Mouse (Mus musculus) urinary bladder, adult 18-20 months (tissue): ENCODE measurements around the gene Fam181b.

Experiments used
- DNase-seq, 2 experiments: peaks; one replicate each; pipeline ENCODE4 v3.0.0; 2022; ENCODE audit warnings: low spot score in 2 of 2, mixed read lengths in 2 of 2

Fam181b gene

DNA sequence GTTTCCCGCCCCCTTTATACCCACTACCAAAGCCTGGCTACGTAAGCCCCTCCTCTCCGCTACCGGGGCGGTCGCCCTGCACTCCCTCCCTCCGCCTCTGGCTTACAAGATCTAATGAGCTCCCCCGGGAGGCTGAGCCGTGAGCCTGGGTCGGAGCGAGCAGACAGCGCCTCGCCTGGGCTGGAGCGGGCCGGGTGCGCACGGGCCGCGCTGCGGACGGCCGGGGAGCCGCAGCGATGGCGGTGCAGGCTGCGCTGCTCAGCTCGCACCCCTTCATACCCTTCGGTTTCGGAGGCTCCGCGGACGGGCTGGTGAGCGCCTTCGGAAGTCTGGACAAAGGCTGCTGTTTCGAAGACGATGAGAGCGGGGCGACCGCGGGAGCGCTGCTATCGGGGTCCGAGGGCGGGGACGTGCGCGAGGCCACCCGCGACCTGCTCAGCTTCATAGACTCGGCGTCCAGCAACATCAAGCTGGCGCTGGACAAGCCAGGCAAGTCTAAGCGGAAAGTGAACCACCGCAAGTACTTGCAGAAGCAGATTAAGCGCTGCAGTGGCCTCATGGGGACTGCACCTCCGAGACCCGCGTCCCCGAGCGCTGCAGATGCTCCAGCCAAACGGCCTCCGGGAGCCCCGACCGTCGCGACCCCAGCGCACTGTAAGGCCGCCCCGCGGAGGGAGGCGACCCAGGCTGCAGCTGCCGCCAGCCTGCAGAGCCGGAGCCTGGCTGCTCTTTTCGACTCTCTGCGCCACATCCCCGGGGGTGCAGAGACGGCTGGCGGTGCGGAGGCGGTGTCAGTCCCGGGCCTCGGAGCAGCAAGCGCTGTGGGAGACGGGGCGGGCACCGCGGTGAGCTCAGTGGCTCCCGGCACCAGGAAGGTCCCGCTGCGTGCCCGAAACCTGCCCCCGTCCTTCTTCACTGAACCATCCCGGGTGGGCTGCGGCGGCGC is at the start of gene Fam181b:
Gene Fam181b (plus strand): TSS at position 81 of the 946 bp plus-strand sequence.
- DNase-seq = peak; percentile 25 to 43

DNA sequence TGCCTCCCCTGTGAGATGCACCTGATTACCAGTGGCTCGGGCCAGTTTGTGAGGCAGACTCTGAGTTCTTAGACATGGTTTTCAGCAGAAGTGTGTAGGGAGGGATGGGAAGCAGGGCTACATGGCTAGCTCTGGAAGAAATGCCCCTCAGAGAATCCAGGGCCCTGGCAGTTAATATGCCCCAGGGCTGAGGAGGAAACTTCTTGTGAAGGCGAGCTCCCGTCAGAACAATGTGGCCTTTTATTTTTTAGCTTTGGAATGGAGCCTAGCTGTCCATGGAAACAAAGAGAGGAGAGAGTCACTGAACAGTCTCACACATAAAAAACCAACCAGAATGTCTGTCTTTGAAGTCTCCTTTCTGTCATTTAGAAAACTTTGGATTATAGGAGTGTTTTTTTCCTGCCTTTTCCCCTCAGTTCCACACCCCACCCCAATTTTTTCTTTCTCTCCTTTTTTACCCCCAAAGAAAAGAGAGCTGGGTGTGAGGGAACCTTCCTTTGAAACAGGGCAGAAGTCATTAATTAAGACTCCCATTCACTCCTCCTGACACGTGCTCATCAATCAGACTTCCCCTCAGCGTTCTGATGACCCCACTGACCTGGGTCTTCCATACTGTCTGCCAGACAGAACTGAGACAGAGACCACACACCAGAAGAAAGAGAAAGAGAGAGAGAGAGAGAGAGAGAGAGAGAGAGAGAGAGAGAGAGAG is 41.7 kb upstream of the Fam181b start:
- no peak for DNase-seq

DNA sequence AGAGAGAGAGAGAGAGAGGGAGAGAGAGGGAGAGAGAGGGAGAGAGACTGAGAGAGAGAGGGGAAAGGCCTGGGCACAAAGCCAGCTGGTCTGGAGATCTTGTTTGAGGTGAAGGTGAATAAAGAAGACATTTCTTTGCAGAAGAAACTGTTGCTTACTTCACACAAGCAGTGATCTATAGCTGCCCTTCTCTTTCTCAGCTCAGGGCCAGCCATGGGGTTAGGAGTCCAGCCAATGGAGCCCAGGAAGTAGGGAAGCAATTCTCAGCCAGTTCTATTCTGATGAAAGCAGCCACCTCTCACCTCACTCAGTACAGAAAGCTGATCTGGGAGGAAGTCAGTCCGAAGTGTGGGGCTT is 41.2 kb upstream of the Fam181b start:
- no peak for DNase-seq

DNA sequence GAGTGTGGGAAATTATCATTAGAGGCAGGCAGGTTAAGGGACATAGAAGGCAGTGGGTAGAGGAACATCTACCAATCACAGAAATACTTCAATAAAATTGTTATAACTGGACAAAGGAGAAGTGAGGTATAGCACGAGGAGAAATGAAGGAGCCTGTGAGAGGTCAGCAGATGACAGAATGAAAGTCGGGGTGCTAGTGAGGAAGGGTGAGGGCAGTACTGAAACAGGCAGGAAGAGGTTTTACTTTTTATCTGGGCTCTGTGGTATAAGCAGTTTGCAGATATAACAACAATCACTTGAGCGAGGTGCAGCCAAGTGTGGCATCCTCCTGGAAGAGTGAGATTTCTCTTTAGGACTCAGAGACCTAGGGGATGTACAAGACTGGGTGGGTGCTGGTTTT is 40.1 kb upstream of the Fam181b start:
- DNase-seq = no peak

DNA sequence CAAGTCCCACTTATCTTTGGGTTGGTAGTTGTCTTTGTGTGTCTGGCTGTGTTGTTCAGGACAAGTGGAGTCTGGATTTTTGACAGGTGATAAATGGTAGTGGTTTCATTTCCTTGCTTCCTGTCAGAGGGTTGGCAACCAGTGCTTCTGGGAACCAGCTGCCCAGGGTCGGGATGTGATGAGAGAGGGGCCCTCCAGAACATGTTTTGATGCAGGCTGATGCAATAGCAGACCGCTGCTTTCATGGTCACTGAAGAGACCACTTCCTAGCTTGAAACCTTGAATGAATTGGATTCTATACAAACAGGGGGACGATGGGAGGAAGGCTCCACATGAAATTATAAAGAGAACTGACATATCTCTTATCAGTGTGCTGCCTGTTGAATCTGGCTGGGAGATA is 35.3 kb upstream of the Fam181b start:
- no peak for DNase-seq

DNA sequence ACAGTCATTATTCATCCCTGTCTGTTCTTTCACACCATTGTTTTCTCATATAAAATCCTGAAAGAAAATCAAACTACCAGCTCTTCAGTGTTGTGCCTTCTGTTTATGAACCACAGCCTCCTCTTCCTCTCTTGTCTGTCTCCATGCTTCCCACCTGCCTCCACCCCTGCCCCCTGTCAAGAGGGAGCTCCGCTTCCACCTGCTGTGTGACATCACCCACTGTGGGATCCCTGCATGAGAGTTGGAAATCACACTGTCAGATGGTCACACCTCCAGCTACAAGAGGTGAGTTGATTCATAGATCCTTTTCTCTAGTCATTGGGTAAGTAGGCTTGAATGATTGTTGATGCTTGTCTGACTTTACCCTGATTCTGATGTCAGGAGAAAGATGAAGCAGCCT is 34.9 kb upstream of the Fam181b start:
- DNase-seq = no peak

GRCm38 (mm10) chr7:93060831-93061230 is 18.8 kb upstream of the Fam181b start:
- DNase-seq = no peak

- no peak for DNase-seq
These were observed 17.9 kb upstream of the Fam181b start for GRCm38 (mm10) chr7:93061747-93062146.

DNA sequence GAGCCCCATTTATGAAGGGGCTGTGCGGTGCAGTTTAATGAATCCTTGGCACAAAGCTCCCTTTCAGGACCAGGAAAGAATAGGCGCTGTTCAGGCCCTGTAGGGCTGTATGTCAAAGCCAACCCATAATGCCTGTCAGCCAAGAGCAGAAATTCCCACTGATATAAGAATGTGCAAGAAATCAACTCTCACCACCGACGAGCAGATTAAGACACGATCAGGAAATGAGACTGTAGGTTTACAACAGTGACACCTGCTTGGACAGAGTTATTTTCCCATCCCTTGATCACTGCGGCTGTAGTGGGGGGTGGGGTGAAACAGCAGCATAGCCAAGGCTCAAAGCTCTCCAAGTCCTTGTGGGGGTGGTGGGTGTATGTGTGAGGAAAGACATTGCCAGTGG is 17.5 kb upstream of the Fam181b start:
- no peak for DNase-seq

DNA sequence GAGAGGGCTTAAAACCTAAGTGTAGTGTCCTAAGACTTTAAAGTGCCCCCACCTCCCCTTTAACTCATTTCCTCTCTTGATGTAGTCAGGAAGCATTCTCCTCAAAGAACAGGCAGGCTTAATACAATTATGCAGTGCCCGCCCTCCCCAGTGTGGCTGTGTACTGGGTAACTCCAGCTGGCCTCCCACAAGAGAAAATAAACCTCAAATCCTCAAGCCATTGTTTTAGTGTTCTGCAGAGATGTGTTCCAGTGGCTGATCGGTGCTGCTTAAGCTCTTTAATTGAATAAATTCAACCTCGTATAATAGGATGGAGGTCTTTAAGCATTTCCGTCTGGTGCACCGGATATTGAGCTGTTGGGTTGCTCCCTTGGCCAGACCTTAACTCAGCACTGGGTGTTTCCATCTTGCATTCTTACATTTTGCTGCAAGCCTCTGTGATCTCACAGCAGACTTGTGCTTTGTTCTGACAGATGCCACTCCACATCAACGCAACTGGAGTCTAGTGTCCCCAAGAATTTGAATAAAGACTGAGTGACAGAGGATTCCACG is 12.1 kb upstream of the Fam181b start:
- no peak for DNase-seq

DNA sequence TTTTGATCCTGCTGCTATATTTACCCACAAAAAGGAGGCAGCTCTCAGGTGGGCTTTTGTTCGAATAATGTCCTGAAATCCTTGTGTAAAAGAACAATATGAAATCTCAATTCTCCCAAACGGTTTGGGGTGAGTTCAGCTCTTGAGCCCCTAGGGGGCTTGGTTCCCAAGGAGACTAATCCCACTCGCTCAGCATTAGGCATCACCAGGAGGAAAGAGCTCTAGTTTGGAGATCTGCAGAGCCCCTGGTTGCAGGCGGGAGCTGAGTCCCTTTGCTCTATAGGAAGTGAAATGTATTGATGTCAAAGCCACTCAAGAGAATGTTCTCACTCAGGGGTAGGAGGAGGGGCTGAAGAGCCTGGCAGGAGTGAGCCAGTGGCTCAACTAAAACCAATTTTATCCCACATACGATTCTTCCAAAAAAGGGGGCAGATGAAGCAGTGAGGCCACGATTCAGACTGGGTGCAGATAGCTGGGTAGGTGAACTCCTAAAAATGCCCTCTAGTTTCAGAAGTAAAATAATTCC is 3.2 kb upstream of the Fam181b start:
- no peak for DNase-seq

DNA sequence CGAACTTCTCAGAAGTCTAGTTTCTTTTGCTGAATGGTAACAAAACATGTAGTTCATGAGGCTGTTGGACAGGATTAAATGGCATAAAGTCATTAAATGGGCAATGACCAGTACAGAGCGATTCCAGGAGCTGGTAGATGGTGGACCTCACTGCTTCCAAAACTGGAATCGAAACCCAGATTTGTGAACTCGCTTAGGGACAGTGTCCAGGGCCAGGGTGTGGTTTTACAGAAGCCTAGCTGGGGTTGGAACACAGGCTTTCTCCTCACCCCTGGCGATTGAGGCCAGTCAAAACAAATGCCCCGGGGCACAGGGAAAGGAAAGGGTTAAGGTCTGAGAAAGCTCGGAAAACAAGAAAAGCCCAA is 263 bp upstream of the Fam181b start:
- no peak for DNase-seq

GRCm38 (mm10) chr7:93080731-93081430 is 1.2 kb downstream of the Fam181b start:
- DNase-seq = peak in 1 of 2 experiments; percentile 11

DNA sequence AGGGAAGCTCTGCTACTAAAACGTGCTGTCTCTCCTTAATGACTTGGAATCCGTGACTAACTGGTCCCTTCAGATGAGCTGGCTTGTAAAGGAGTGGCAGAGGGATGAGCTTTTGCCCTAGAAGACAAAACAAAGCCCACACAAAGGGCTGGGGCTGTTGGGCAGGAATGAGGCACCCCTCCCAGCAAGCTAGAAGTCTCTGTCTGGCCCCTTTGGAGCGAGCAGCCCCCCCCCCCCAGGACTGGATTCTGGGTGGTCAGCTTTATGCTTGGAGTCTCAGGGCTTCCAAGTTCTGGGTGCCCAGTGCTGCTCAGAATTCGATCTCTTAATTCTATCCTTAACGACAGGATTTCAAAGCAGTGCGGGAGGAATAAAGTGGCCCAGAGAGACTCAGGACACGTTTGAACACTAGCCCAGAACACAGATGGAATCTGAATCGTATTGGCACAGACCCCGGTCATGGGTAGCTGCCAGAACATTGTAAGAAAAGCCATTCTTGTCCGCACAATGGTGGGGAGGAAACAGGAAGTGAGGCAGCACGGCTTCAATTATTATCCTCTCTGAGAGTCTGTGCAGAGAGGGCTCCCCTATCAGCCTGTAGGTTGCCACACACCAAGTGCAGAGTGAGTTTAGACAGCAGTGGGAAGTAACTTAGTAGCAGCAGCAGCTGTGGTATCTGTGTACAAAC is 13.8 kb downstream of the Fam181b start:
- no peak for DNase-seq

DNA sequence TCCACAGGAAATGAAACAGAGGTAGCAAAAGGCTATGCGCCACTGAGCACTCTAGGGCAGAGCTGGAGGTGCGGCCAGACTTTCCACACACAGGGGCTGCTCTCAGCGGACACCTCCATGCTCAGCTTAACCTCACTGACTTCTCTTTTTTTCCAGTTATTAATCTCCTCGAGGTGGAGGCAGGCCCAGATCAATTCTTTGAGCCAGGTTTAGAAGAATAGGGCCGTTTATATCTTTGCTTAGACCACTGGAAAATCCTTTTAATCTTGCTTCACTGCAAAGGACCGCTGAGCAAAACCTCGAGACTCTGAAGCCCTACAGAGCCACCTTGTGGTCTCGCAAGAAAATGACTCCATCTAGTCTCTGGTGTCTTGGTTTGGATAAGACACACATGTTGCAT is 15.8 kb downstream of the Fam181b start:
- DNase-seq = no peak

DNA sequence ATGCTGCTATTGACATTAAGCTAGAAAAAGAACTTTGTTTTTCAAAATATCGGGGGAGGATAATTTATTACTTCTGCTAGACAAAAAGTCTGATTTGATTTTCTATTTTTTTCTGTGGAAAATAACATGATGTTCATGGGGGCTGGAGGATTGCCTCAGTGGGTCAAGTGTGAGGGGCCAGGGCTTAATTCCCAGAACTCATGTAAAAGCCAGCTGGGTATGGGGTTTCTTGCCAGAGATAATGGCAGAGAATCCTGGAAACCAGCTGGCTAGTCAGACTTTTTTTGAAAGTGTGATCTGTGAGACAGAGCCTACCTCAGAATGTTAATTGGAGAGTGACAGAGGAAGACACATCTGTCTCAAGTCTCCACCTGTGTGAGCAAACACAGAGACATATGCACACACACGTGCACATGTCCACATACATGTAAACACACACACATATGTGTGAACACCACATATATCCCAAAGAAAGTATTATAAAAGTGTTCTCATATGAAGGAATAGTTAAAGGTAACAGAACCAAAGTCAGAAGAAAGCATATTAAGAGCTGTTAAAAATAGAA is 25.2 kb downstream of the Fam181b start:
- DNase-seq = no peak

DNA sequence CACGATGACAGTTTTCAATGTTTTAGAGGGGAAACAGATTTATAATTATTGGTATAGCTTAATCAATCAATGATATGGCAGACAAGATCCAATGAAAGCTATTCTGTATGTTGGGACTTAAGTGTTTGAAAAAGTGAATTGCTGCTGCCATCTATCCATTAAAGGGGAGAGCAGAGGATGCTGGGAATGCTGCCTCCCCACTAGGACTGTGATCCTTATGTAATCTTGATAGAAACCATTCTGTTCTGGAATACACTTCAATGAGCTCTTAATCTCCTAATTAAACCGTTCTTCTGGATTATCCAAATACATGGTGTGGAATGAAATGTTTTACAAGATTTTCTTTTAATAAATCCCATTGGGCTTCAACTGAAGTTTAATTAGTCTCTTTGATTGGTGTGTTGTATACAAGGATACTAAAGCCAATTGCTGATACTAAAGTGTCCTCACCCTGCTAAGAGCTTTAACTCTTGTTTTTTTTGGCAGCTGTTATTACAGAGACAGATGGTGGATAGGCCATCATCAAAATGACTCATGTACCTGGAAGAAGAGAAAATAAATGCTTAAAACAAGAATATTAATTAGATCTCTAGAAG is 30.8 kb downstream of the Fam181b start:
- DNase-seq = no peak

DNA sequence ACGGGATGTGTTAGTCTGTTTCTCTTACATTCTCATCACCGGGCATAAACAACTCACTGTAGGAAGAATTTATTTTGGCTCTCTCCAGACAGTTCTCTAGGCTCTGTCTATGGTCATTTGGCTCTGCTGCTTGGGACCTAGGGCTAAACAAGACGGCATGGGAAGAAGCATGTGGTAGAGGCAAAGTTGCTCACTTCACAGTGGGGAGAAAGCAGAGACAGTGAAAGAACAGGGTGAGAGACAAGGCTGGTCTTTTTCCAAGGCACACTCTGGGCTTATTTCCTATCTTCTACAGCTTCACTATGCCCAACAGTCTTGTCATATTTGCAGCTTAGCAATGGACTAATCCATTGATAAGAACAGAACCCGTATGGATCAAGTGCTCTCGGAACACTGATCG is 31.4 kb downstream of the Fam181b start:
- no peak for DNase-seq

- no peak for DNase-seq
These were observed 37.9 kb downstream of the Fam181b start for GRCm38 (mm10) chr7:93117561-93117960.

GRCm38 (mm10) chr7:93123936-93124335 is 44.3 kb downstream of the Fam181b start:
- no peak for DNase-seq
